Mouse (Mus musculus): ENCODE data around the gene Tgif2. TPM values are rescaled to one million over a fixed set of nuclear protein-coding genes. Genes with fewer than 3 reads are reported as not detected.
A peak's percentile ranks its signal among the peaks of the same experiment; 100 is the strongest.
"Not testable (repeated sequence)": the region's sequence is repeated elsewhere in the genome, so short reads cannot be mapped to it uniquely, and the experiment has no call there.

The Tgif2 gene
- total RNA-seq, 2 experiments from 2014 or later, result 0.38 to 0.73 TPM

- no peak for ATAC-seq (ENCODE audit: poor library complexity, severe bottlenecking)
Measured at GRCm38 (mm10) chr2:156870519-156870918, 30.7 kb downstream of the Tgif2 start.

GRCm38 (mm10) chr2:156873629-156874028, 33.8 kb downstream of the Tgif2 start:
- peak; percentile 73 for ATAC-seq (ENCODE audit: poor library complexity, severe bottlenecking)

GRCm38 (mm10) chr2:156874047-156874759, 34.4 kb downstream of the Tgif2 start:
- ATAC-seq (ENCODE audit: poor library complexity, severe bottlenecking), result peak; percentile 63

GRCm38 (mm10) chr2:156874760-156875510, 35.1 kb downstream of the Tgif2 start:
- ATAC-seq (ENCODE audit: poor library complexity, severe bottlenecking), result no peak

- ATAC-seq (ENCODE audit: poor library complexity, severe bottlenecking), result peak; percentile 70
Measured at GRCm38 (mm10) chr2:156877726-156878125, 37.9 kb downstream of the Tgif2 start.

GRCm38 (mm10) chr2:156879541-156879940, 39.7 kb downstream of the Tgif2 start:
- ATAC-seq (ENCODE audit: poor library complexity, severe bottlenecking), result no peak

GRCm38 (mm10) chr2:156882431-156883001, 42.7 kb downstream of the Tgif2 start:
- 0 out of 2 replicates have a peak, but pooled peaks have one; percentile 2 for ATAC-seq (ENCODE audit: poor library complexity, severe bottlenecking)

- no peak for ATAC-seq (ENCODE audit: poor library complexity, severe bottlenecking)
Measured at GRCm38 (mm10) chr2:156884396-156885211, 44.8 kb downstream of the Tgif2 start.

GRCm38 (mm10) chr2:156885666-156886065, 45.9 kb downstream of the Tgif2 start:
- ATAC-seq (ENCODE audit: poor library complexity, severe bottlenecking), result not testable (repeated sequence)

- peak; percentile 68 for ATAC-seq (ENCODE audit: poor library complexity, severe bottlenecking)
Measured at GRCm38 (mm10) chr2:156886084-156886631, 46.4 kb downstream of the Tgif2 start.

- peak; percentile 77 for ATAC-seq (ENCODE audit: poor library complexity, severe bottlenecking)
Measured at GRCm38 (mm10) chr2:156887017-156887416, 47.2 kb downstream of the Tgif2 start, which contains the start of gene Sla2. Gene Sla2, minus strand, starts transcription at chr2:156887192.

GRCm38 (mm10) chr2:156888490-156888889, 48.7 kb downstream of the Tgif2 start:
- no peak for ATAC-seq (ENCODE audit: poor library complexity, severe bottlenecking)

- no peak for ATAC-seq (ENCODE audit: poor library complexity, severe bottlenecking)
Measured at GRCm38 (mm10) chr2:156892240-156892639, 52.4 kb downstream of the Tgif2 start.

GRCm38 (mm10) chr2:156892821-156893220, 53.0 kb downstream of the Tgif2 start:
- no peak for ATAC-seq (ENCODE audit: poor library complexity, severe bottlenecking)

- ATAC-seq (ENCODE audit: poor library complexity, severe bottlenecking), result no peak
Measured at GRCm38 (mm10) chr2:156894496-156895265, 54.9 kb downstream of the Tgif2 start.

GRCm38 (mm10) chr2:156896384-156896914, 56.6 kb downstream of the Tgif2 start:
- no peak for ATAC-seq (ENCODE audit: poor library complexity, severe bottlenecking)

- no peak for ATAC-seq (ENCODE audit: poor library complexity, severe bottlenecking)
Measured at GRCm38 (mm10) chr2:156897034-156897433, 57.2 kb downstream of the Tgif2 start.

- ATAC-seq (ENCODE audit: poor library complexity, severe bottlenecking), result no peak
Measured at GRCm38 (mm10) chr2:156898374-156898773, 58.6 kb downstream of the Tgif2 start.

- no peak for ATAC-seq (ENCODE audit: poor library complexity, severe bottlenecking)
Measured at GRCm38 (mm10) chr2:156899184-156899583, 59.4 kb downstream of the Tgif2 start.

Data from megakaryocyte, adult 5-6 weeks (primary cell).